Mouse (Mus musculus) limb, embryonic 10.5 days (tissue): ENCODE results near the gene U90926. TPM values are rescaled to one million over a fixed set of nuclear protein-coding genes. Genes with fewer than 3 reads are reported as not detected.
"Not testable (repeated sequence)": the region's sequence is repeated elsewhere in the genome, so short reads cannot be mapped to it uniquely, and the experiment has no call there.

Source experiments
- DNase-seq: peaks from one replicate; pipeline ENCODE4 v3.0.0-alpha.2; 2017; ENCODE audit warnings: low spot score
- H3K27ac ChIP-seq: fragments of 300-500 bp; sonication (generic); 2 replicates; pipeline ENCODE4 v1.5.1; 2016; ENCODE audit warnings: mild to moderate bottlenecking
- H3K27me3 ChIP-seq: fragments of 300-500 bp; sonication (generic); 2 replicates; pipeline ENCODE4 v1.6.1; 2016; ENCODE audit warnings: low read depth, mild to moderate bottlenecking; ENCODE audit not compliant: poor library complexity, severe bottlenecking
- H3K36me3 ChIP-seq: fragments of 300-500 bp; sonication (generic); 2 replicates; pipeline ENCODE4 v1.6.1; 2016; ENCODE audit warnings: mild to moderate bottlenecking, moderate library complexity
- H3K4me1 ChIP-seq: fragments of 300-500 bp; sonication (generic); 2 replicates; pipeline ENCODE4 v1.6.1; 2016
- H3K4me3 ChIP-seq: fragments of 300-500 bp; sonication (generic); 2 replicates; pipeline ENCODE4 v1.5.1; 2016; ENCODE audit warnings: mild to moderate bottlenecking, moderate library complexity
- H3K9me3 ChIP-seq: fragments of 300-500 bp; sonication (generic); replicated peaks from 2 replicates; pipeline ENCODE4 v1.6.1; 2016; ENCODE audit warnings: mild to moderate bottlenecking
- WGBS: fragments of 180-500 bp; shearing (Covaris S2); methylation state at CpG from one replicate; pipeline ENCODE4 v1.1.7; 2016; 5-methylcytosine and 5-hydroxymethylcytosine counted together
- polyA plus RNA-seq: library from polyadenylated mRNA; unstranded; fragments of >200 nt; fragmentation: Nextera tagmentation; extraction: Ambion mirVana; gene quantifications from 2 replicates; pipeline ENCODE4 v1.2.1, GENCODE M21; 2016

The U90926 gene
- polyA plus RNA-seq, 1 experiment from 2014 or later = not detected

DNA sequence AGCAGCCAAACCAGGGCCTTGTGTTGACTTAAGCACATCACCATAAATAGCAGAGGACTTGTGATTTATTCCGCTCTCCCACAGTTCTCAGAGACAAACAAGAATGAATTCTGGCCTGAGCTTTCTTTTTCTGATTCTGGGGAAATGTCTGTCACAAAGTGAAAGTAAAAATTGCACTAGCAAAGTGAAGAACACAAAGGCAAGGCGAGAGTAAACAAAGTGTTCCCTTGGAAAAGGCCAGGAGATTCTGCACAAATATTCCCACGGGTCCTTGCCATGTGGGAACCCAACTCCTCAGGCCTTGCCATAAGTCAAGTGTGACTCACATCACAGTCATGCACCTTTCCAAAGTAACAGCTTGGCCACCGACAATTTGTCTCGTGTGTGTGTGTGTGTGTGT is 9.5 kb downstream of the U90926 start:
- no peaks in the 10 kb centered on the region for H3K27me3 ChIP-seq
- H3K4me3 ChIP-seq = no peak overlapping the region
- no peaks in the 10 kb centered on the region for H3K4me1 ChIP-seq
- no peaks in the 10 kb centered on the region for H3K9me3 ChIP-seq
- peaks cover 41% of the 10 kb centered on the region for H3K36me3 ChIP-seq
- 89% methylated on average over 5 of the region's 5 CpGs for WGBS
- no peak for DNase-seq
- H3K27ac ChIP-seq = no peak overlapping the region

DNA sequence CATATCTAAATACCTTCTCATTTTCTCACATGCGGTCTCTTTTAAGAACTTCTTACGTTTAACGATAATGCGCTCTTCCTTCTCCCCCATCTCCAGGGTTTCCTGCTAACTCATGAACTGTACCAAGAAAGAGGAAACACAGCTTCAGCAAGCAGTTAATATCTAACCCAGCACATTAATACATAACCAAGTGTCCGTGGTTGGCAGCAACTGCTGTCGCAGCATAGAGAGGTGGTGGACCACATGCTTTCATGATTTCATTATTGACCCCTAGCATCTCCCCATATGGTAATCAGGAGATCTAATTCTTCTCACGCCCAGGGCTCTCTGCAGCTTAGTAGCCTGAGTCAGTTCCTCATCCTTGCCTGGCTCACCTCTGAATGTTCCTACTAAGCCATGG is 10.0 kb downstream of the U90926 start:
- H3K27ac ChIP-seq = no peak overlapping the region
- no peaks in the 10 kb centered on the region for H3K4me1 ChIP-seq
- peaks cover 47% of the 10 kb centered on the region for H3K36me3 ChIP-seq
- no peak for DNase-seq
- no peaks in the 10 kb centered on the region for H3K9me3 ChIP-seq
- WGBS = 94% methylated on average over 7 of the region's 7 CpGs
- H3K27me3 ChIP-seq = no peaks in the 10 kb centered on the region
- H3K4me3 ChIP-seq = no peak overlapping the region

DNA sequence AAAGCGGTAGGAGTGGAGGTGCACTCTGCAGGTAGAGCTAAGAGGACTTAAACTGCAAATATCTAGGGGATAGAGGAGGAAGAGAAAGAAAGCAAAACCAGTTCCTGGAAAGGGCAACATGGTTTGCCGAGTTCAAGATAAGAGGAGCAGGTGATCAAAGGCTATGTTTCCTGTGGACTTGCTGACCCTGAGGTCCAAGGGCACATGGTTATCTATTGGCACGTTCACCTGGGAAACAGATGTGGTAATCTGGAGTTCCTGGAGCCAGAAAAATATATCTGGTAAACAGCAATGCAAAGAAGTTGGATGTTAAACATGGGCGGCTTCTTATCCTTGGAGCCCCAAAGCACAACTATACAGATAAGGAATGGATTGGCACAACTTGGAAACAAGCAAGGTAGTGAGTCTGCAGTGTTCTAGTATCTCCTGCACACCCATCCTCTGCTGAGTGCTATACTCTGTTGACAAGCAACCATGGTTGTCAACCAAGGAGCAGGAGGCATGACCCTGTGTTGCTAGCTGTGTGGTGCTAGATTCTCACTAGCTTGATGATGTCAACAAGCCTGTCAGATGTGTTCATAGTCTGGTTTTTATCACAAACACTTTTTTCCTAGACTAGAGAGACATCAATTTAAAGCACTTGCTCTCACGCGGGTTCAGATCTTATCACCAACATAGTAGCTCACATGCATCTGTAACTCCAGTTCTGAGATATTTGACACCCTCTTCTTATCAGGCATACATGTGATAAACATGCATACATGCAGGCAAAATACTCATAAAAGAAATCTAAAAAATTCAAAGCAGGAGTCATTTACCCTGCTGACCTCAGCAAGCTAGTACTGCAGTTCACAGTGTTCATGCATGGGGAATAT is 10.8 kb downstream of the U90926 start:
- 85% methylated on average over 6 of the region's 6 CpGs for WGBS
- DNase-seq = no peak
- H3K9me3 ChIP-seq = no peaks in the 10 kb centered on the region
- H3K27me3 ChIP-seq = no peaks in the 10 kb centered on the region
- H3K4me1 ChIP-seq = no peaks in the 10 kb centered on the region
- H3K36me3 ChIP-seq = peaks cover 54% of the 10 kb centered on the region
- no peak overlapping the region for H3K4me3 ChIP-seq
- H3K27ac ChIP-seq = no peak overlapping the region

GRCm38 (mm10) chr5:92198266-92198665 is 16.9 kb downstream of the U90926 start:
- H3K4me3 ChIP-seq = no peak overlapping the region
- H3K27ac ChIP-seq = no peak overlapping the region
- DNase-seq = no peak
- WGBS = 84% methylated on average over 8 of the region's 8 CpGs
- H3K4me1 ChIP-seq = no peaks in the 10 kb centered on the region
- H3K27me3 ChIP-seq = no peaks in the 10 kb centered on the region
- peaks cover 97% of the 10 kb centered on the region for H3K36me3 ChIP-seq
- no peaks in the 10 kb centered on the region for H3K9me3 ChIP-seq

- H3K27me3 ChIP-seq = no peaks in the 10 kb centered on the region
- no peak overlapping the region for H3K4me3 ChIP-seq
- DNase-seq = no peak
- H3K27ac ChIP-seq = no peak overlapping the region
- H3K36me3 ChIP-seq = peaks cover 97% of the 10 kb centered on the region
- 92% methylated on average over 15 of the region's 15 CpGs for WGBS
- H3K9me3 ChIP-seq = no peaks in the 10 kb centered on the region
- no peaks in the 10 kb centered on the region for H3K4me1 ChIP-seq
Observed at GRCm38 (mm10) chr5:92196895-92197811, 18.1 kb downstream of the U90926 start.

GRCm38 (mm10) chr5:92195716-92196115 is 19.5 kb downstream of the U90926 start:
- peaks cover 90% of the 10 kb centered on the region for H3K36me3 ChIP-seq
- DNase-seq, H3K27ac ChIP-seq: not testable (repeated sequence)

DNA sequence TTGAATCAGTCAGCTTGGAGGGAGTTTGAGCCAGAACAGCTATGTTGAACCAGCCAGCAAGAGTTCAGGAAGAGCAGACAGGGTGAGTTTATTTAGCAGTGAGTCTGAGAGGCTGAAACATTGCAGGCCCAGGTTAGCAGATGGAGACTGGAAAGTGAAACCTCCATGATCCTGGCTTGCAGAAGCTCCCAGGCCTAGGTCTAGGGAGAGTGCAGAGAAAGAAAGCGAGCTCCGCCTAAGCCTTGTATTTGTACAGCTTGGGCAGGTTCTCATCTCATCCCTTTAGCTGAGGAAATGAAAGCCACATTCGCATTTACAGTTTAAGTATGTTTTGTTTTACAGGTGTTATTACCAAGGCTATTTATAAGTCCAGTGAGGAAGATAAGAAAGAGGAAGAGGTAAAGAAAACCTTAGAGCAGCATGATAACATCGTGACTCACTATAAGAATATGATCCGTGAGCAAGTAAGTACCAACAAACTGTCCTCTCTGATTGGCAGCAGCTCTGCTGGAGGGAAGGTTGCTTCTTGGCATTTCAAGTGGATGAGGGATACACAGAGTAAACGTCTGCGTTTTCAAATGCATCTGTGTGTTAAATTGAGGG is 26.2 kb downstream of the U90926 start:
- Histone ChIP-seq H3K4me1 (no peaks in the 10 kb centered on the region), H3K4me3 (no peak overlapping the region), H3K27me3 (no peaks in the 10 kb centered on the region), H3K36me3 (peaks cover 84% of the 10 kb centered on the region), H3K27ac (no peak overlapping the region), H3K9me3 (no peaks in the 10 kb centered on the region)
- DNase-seq = no peak
- 96% methylated on average over 7 of the region's 7 CpGs for WGBS

More at GRCm38 (mm10) chr5:92195716-92196115, 19.5 kb downstream of the U90926 start:
- not testable (repeated sequence) for H3K9me3 ChIP-seq, H3K4me3 ChIP-seq, H3K27me3 ChIP-seq, H3K4me1 ChIP-seq
- WGBS = 56% methylated on average over 2 of the region's 2 CpGs

GRCm38 (mm10) chr5:92183071-92183830 is 32.0 kb downstream of the U90926 start:
- no peak overlapping the region for H3K4me3 ChIP-seq
- H3K36me3 ChIP-seq = peaks cover 81% of the 10 kb centered on the region
- H3K27me3 ChIP-seq = no peaks in the 10 kb centered on the region
- WGBS = 89% methylated on average over 8 of the region's 8 CpGs
- DNase-seq = no peak
- no peaks in the 10 kb centered on the region for H3K9me3 ChIP-seq
- H3K4me1 ChIP-seq = no peaks in the 10 kb centered on the region
- H3K27ac ChIP-seq = no peak overlapping the region

GRCm38 (mm10) chr5:92165976-92166375 is 49.2 kb downstream of the U90926 start:
- Histone ChIP-seq H3K9me3 (no peaks in the 10 kb centered on the region), H3K4me1 (no peaks in the 10 kb centered on the region), H3K27ac (no peak overlapping the region), H3K4me3 (no peak overlapping the region), H3K36me3 (peaks cover 53% of the 10 kb centered on the region), H3K27me3 (no peaks in the 10 kb centered on the region)
- DNase-seq = no peak
- WGBS = 91% methylated on average over 6 of the region's 6 CpGs

Other genes starting within 250 kb of the U90926 start
- not detected in 2 replicates for gene Odaph, start 227.9 kb downstream of the U90926 start, polyA plus RNA-seq
- gene Cdkl2, start 171.5 kb downstream of the U90926 start, polyA plus RNA-seq = 0.09 and 0.20 TPM in 2 replicates
- 265 and 267 TPM in 2 replicates for gene G3bp2, start 131.7 kb downstream of the U90926 start, polyA plus RNA-seq
- 39.0 and 44.7 TPM in 2 replicates for gene Uso1, start 77.5 kb downstream of the U90926 start, polyA plus RNA-seq
- 0.16 and 0.58 TPM in 2 replicates for gene Ppef2, start 40.9 kb upstream of the U90926 start, polyA plus RNA-seq
- 8.8 and 9.2 TPM in 2 replicates for gene Naaa, start 62.8 kb upstream of the U90926 start, polyA plus RNA-seq
- gene Sdad1, start 95.1 kb upstream of the U90926 start, polyA plus RNA-seq = 55.6 and 61.0 TPM in 2 replicates
- not detected in 2 replicates for gene Cxcl9, start 112.7 kb upstream of the U90926 start, polyA plus RNA-seq
- gene Art3, start 116.4 kb upstream of the U90926 start, polyA plus RNA-seq = 0.89 and 2.0 TPM in 2 replicates
- 0.26 and 0.28 TPM in 2 replicates for gene Cxcl10, start 133.5 kb upstream of the U90926 start, polyA plus RNA-seq
- 76.6 and 81.9 TPM in 2 replicates for gene Nup54, start 219.8 kb upstream of the U90926 start, polyA plus RNA-seq